Comparison of ENCODE assay signal across 8 mouse cellular contexts in the genomic region with DNA sequence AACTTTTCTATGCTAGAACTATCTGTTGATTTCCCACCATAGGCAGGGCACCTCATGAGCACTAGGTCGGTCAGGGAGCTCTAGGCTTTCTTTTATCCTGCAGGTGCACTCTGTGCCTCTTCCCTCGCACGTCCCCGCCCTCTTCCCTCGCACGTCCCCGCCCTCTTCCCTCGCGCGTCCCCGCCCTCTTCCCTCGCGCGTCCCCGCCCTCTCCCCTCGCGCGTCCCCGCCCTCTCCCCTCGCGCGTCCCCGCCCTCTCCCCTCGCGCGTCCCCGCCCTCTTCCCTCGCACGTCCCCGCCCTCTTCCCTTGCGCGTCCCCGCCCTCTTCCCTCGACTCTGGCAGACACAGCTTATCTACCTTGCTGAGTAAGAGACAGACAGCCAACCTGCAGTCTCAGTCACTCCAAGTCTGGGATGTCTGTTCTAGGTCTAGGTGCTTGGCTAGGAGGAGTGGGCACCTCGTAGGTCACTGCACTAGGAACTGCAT. TPM values are rescaled to one million over a fixed set of nuclear protein-coding genes. Genes with fewer than 3 reads are reported as not detected.
DNase-seq lines count a peak whose midpoint lies in the region; ATAC-seq and TF ChIP-seq lines count a peak whose summit lies in the region.

No protein-coding gene starts in this region.

- peak overlapping the region; percentile 68 for H3K4me2 ChIP-seq in heart, embryonic 13.5 days
- peak overlapping the region; percentile 43 for H3K4me2 ChIP-seq in kidney, postnatal 0 days (ENCODE audit: low read length)

- no peaks in the 10 kb centered on the region for H3K9me3 ChIP-seq in embryonic facial prominence, embryonic 10.5 days
- H3K9me3 ChIP-seq in heart, embryonic 13.5 days = no peaks in the 10 kb centered on the region
- no peaks in the 10 kb centered on the region for H3K9me3 ChIP-seq in kidney, postnatal 0 days (replicated peaks; ENCODE audit: low read length)

- intact Hi-C loops in left cerebral cortex, postnatal 4 days (cut with DNase I) = no loop called here
- intact Hi-C loops in left cerebral cortex, postnatal 36 days (cut with DNase I) = no loop called here

- DNase-seq in left cerebral cortex, postnatal 4 days = peak; percentile 16
- DNase-seq in left cerebral cortex, postnatal 36 days (ENCODE audit: low spot score in 2 of 2) = no peak
- DNase-seq in embryonic facial prominence, embryonic 10.5 days (ENCODE audit: low spot score) = peak; percentile 80
- DNase-seq in kidney, postnatal 0 days (ENCODE audit: low spot score) = peak; percentile 75
- peak; percentile 67 to 77 for DNase-seq in lung, postnatal 4 days
- peak; percentile 55 to 60 for DNase-seq in spleen, adult 2 months (ENCODE audit: low read depth in 1 of 2, low spot score in 2 of 2)
- no peak for DNase-seq in layer of hippocampus, adult 11-12 months (ENCODE audit: low spot score)

- peaks cover 11% of the 10 kb centered on the region; the same call in 1 of the 2 replicates for H3K27me3 ChIP-seq in embryonic facial prominence, embryonic 10.5 days (replicated peaks; ENCODE audit: low read depth, poor library complexity, severe bottlenecking)
- no peaks in the 10 kb centered on the region for H3K27me3 ChIP-seq in heart, embryonic 13.5 days (replicated peaks)
- H3K27me3 ChIP-seq in kidney, postnatal 0 days (ENCODE audit: insufficient read depth, low read length) = no peaks in the 10 kb centered on the region
- H3K27me3 ChIP-seq in spleen, adult 2 months (ENCODE audit: control insufficient read depth, insufficient read depth, low read length) = no peaks in the 10 kb centered on the region

- H3K36me3 ChIP-seq in embryonic facial prominence, embryonic 10.5 days (replicated peaks) = no peaks in the 10 kb centered on the region
- H3K36me3 ChIP-seq in heart, embryonic 13.5 days = peaks cover 79% of the 10 kb centered on the region
- peaks cover 65% of the 10 kb centered on the region for H3K36me3 ChIP-seq in kidney, postnatal 0 days (ENCODE audit: insufficient read depth, low read length)
- peaks cover 54% of the 10 kb centered on the region for H3K36me3 ChIP-seq in spleen, adult 2 months (ENCODE audit: control insufficient read depth, insufficient read depth, low read length)

- TF ChIP-seq CTCF in kidney, postnatal 0 days (IDR thresholded peaks at IDR 0.05; ENCODE audit: low read depth) = no peak
- TF ChIP-seq CTCF in spleen, adult 2 months (IDR thresholded peaks at IDR 0.05; ENCODE audit: extremely low read depth, insufficient read depth, insufficient read length, insufficient replicate concordance) = no peak

- ATAC-seq in heart, embryonic 13.5 days (ENCODE audit: extremely low read depth, insufficient number of reproducible peaks, low FRiP score, low TSS enrichment) = peak; percentile 48; the same call in 1 of the 2 replicates
- ATAC-seq in kidney, postnatal 0 days (replicated peaks; ENCODE audit: low FRiP score, low read depth) = peak; percentile 80

- no peak for TF ChIP-seq POLR2A in spleen, adult 2 months (IDR thresholded peaks at IDR 0.05; ENCODE audit: low read depth, low read length)

- H3K4me1 ChIP-seq in embryonic facial prominence, embryonic 10.5 days = peaks cover 12% of the 10 kb centered on the region
- H3K4me1 ChIP-seq in heart, embryonic 13.5 days = peaks cover 17% of the 10 kb centered on the region
- H3K4me1 ChIP-seq in kidney, postnatal 0 days (replicated peaks; ENCODE audit: insufficient read depth, low read length) = no peaks in the 10 kb centered on the region; the same call in 1 of the 2 replicates
- H3K4me1 ChIP-seq in spleen, adult 2 months (ENCODE audit: control insufficient read depth, insufficient read depth, insufficient read length) = peaks cover 6% of the 10 kb centered on the region; the same call in 1 of the 2 replicates

- H3K4me3 ChIP-seq in embryonic facial prominence, embryonic 10.5 days = peak overlapping the region; percentile 48
- peak overlapping the region; percentile 39 for H3K4me3 ChIP-seq in heart, embryonic 13.5 days
- H3K4me3 ChIP-seq in kidney, postnatal 0 days (replicated peaks; ENCODE audit: low read depth, low read length) = no peak overlapping the region
- H3K4me3 ChIP-seq in spleen, adult 2 months (ENCODE audit: extremely low read depth, insufficient read depth, insufficient read length) = no peak overlapping the region

- 1% methylated on average over 30 of the region's 35 CpGs for WGBS in embryonic facial prominence, embryonic 10.5 days
- WGBS in heart, embryonic 13.5 days = under 1% methylated on average over 25 of the region's 35 CpGs
- WGBS in kidney, postnatal 0 days = under 1% methylated on average over 29 of the region's 35 CpGs
- 6% methylated on average over 34 of the region's 35 CpGs for WGBS in spleen, adult 2 months

- H3K27ac ChIP-seq in embryonic facial prominence, embryonic 10.5 days (replicated peaks) = no peak overlapping the region
- H3K27ac ChIP-seq in heart, embryonic 13.5 days (replicated peaks) = peak overlapping the region; percentile 39; the same call in 1 of the 2 replicates
- H3K27ac ChIP-seq in kidney, postnatal 0 days = no peak overlapping the region
- H3K27ac ChIP-seq in spleen, adult 2 months (ENCODE audit: insufficient read depth, low read length) = no peak overlapping the region

- peak overlapping the region; percentile 67 for H3K9ac ChIP-seq in heart, embryonic 13.5 days
- H3K9ac ChIP-seq in kidney, postnatal 0 days (ENCODE audit: low read depth, low read length) = no peak overlapping the region

RNA-seq across cellular contexts. Expression of gene Rnf213, which starts 35.8 kb away (rescaled TPM):
- total RNA-seq in left cerebral cortex, postnatal 4 days (2021) = 1 to 10 TPM; 2.9 TPM
- 1 to 10 TPM; 2.8 to 3.0 TPM for total RNA-seq in left cerebral cortex, postnatal 36 days (2021)
- 1.4 TPM in 2 replicates for polyA plus RNA-seq in embryonic facial prominence, embryonic 10.5 days (2016; fragmentation: Nextera tagmentation; extraction: Ambion mirVana)
- polyA plus RNA-seq in heart, embryonic 13.5 days (2015; fragmentation: Nextera tagmentation; extraction: Ambion mirVana) = 5.5 and 6.8 TPM in 2 replicates
- 8.8 and 10.0 TPM in 2 replicates for polyA plus RNA-seq in kidney, postnatal 0 days (2015; fragmentation: Nextera tagmentation; extraction: Ambion mirVana)
- polyA plus RNA-seq in spleen, adult 2 months (2012; rRNA removed) = 27.4 and 29.1 TPM in 2 replicates

Comparison
In these comparisons a context has a peak if more than half of its experiments do, and no peak if none do; other contexts are left out.
1. DNase-seq: peak in left cerebral cortex, postnatal 4 days (single experiment), embryonic facial prominence, embryonic 10.5 days (single experiment), kidney, postnatal 0 days (single experiment), lung, postnatal 4 days (2 of 2) and spleen, adult 2 months (2 of 2); none in left cerebral cortex, postnatal 36 days (0 of 2) and layer of hippocampus, adult 11-12 months (single experiment).
2. H3K4me3 ChIP-seq: peak in embryonic facial prominence, embryonic 10.5 days (single experiment) and heart, embryonic 13.5 days (single experiment); none in kidney, postnatal 0 days (single experiment) and spleen, adult 2 months (single experiment).